Mouse (Mus musculus) frontal cortex, postnatal 14 days (tissue): ENCODE measurements at regions not wholly inside any gene's neighbourhood (a gene's known extent, or its start where the extent isn't known, plus 50 kb on each side); places are given as distances from the start of the nearest gene placed in this dataset.

ENCODE experiments used
- DNase-seq, 2 experiments: peaks; one replicate each; pipeline ENCODE4 v3.0.0; 2022; ENCODE audit warnings: low spot score in 2 of 2

DNA sequence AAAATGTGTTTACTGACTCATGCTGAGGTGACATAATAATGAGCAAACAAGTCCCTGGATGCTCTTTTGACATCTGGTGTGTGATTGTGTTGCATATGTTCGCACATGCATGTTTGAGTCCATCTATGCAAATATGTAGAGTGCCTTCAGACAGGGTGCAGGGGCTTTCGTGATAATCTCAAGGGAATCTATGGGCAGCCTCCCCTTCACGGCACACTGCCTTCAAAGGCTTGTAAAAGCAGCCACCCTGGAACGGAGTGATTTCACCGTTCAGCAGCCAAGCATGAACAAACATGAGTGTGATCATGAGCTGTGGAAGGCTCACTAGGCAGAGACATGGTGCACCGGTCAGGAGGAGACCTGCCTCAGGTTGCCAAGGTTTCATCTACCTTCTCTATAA is 57.1 kb upstream of the Mbip start:
- DNase-seq, result no peak

DNA sequence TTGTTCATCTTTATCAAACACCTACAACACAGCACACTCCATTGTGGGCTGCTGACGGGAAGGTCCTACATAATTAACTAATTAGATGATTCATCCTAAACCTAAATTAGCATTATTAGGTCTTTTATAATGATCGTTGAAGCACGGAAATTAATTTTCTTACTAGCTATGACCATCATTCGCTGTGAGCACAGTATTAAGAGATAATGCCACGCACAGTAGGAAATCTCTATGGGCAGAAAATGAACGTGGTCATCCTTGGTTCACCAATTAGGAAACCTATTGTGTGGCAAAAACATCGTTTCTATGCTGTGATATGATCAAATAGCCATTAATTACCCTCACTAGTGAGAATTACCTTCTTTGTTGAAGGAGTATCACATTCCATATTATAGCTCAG is 56.4 kb upstream of the Mbip start:
- no peak for DNase-seq
